Mouse (Mus musculus) forebrain, embryonic 13.5 days (tissue): Measurements from ENCODE around the gene Ubr2. TPM values are rescaled to one million over a fixed set of nuclear protein-coding genes. Genes with fewer than 3 reads are reported as not detected.

Experiments used
- ATAC-seq: fragments of 200-750 bp; cut with Nextera tagmentation; 2 replicates; pipeline ENCODE4 v1.8.0; 2017
- H3K27ac ChIP-seq: fragments of 300-500 bp; sonication (generic); 2 replicates; pipeline ENCODE4 v1.5.1; 2015; ENCODE audit warnings: inconsistent platforms, mild to moderate bottlenecking, moderate library complexity
- H3K27me3 ChIP-seq: fragments of 300-500 bp; sonication (generic); 2 replicates; pipeline ENCODE4 v1.6.1; 2015; ENCODE audit warnings: mild to moderate bottlenecking, inconsistent platforms
- H3K36me3 ChIP-seq: fragments of 300-500 bp; sonication (generic); 2 replicates; pipeline ENCODE4 v1.6.1; 2015; ENCODE audit warnings: mild to moderate bottlenecking, inconsistent platforms; ENCODE audit not compliant: poor library complexity, severe bottlenecking
- H3K4me1 ChIP-seq: fragments of 300-500 bp; sonication (generic); 2 replicates; pipeline ENCODE4 v1.6.1; 2015; ENCODE audit warnings: inconsistent platforms
- H3K4me2 ChIP-seq: fragments of 300-500 bp; sonication (generic); 2 replicates; pipeline ENCODE4 v1.6.1; 2015; ENCODE audit warnings: inconsistent platforms, mild to moderate bottlenecking, moderate library complexity
- H3K4me3 ChIP-seq: fragments of 300-500 bp; sonication (generic); 2 replicates; pipeline ENCODE4 v1.5.1; 2015; ENCODE audit warnings: mild to moderate bottlenecking, inconsistent platforms
- H3K9ac ChIP-seq: fragments of 300-500 bp; sonication (generic); 2 replicates; pipeline ENCODE4 v1.6.1; 2015; ENCODE audit warnings: mild to moderate bottlenecking, inconsistent platforms
- H3K9me3 ChIP-seq: fragments of 300-500 bp; sonication (generic); replicated peaks from 2 replicates; pipeline ENCODE4 v1.6.1; 2016; ENCODE audit warnings: inconsistent platforms
- WGBS: fragments of 180-500 bp; shearing (Covaris S2); methylation state at CpG from one replicate; pipeline ENCODE4 v1.1.7; 2015; 5-methylcytosine and 5-hydroxymethylcytosine counted together
- polyA plus RNA-seq: library from polyadenylated mRNA; unstranded; fragments of >200 nt; fragmentation: Nextera tagmentation; extraction: Ambion mirVana; gene quantifications from 2 replicates; pipeline ENCODE4 v1.2.1, GENCODE M21; 2015

The Ubr2 gene
- 11.8 and 13.7 TPM in 2 replicates for polyA plus RNA-seq

DNA sequence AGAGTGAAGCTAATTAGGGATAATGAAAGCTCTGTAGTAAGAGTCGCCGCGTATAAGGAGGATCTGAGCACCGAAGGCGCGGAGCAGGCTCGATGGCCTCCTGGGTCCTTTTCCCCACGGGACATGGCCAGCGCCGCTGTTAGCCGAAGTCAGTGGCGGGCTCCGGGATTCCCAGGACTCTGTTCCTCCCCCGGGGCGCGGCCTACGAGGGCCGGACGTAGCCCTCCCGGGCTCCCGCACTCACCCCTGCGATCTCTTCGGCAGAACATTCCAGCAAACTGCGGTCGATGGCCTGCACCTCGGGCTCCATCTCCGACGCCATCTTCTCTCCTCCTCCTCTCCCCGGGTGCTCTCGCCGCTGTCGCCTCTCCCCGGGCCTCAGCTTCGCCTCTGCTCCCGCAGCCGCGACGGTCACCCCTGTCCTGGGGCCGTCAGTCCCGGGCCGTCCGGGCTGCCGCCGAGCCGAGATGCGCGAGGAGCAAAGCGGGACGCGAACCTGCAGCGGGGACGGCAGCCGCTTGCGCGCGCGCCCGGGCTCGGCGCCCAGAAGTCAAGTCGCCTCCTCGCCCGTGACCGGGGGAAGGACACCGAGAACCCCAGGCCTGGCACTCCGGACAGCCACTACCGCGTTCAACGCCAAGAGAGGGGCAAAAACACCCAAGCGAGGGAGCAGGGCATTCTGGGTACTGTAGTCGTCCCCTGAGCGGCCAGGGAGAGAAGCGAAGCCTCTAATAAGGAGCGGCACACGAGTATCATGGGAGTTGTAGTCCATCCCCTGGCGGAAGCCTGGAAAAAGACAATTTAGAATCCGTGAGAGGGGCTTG, at the start of gene Ubr2:
Ubr2 (minus strand) TSS at position 659 of the 824 bp plus-strand sequence.
- peaks cover 18% of the 10 kb centered on the region for H3K4me1 ChIP-seq
- peak within 1 kb of the TSS; percentile 83 for H3K4me3 ChIP-seq
- peak within 1 kb of the TSS; percentile 89 for H3K9ac ChIP-seq
- H3K36me3 ChIP-seq: 0 out of 2 replicates have a peak, but pooled peaks cover 13% of the 10 kb centered on the region
- ATAC-seq: peak; percentile 97
- H3K27me3 ChIP-seq: no peaks in the 10 kb centered on the region; the same call in 1 of the 2 replicates
- peak within 1 kb of the TSS; percentile 85 for H3K4me2 ChIP-seq
- H3K27ac ChIP-seq: peak within 1 kb of the TSS; percentile 70
- no peaks in the 10 kb centered on the region for H3K9me3 ChIP-seq
- WGBS: under 1% methylated on average over 67 of the region's 77 CpGs

GRCm38 (mm10) chr17:47059836-47060360, 49.5 kb upstream of the Ubr2 start:
- Histone ChIP-seq H3K4me2 (no peak overlapping the region), H3K27me3 (no peaks in the 10 kb centered on the region), H3K4me3 (no peak overlapping the region), H3K9me3 (0 out of 2 replicates have a peak, but pooled peaks cover 3% of the 10 kb centered on the region), H3K36me3 (no peaks in the 10 kb centered on the region), H3K4me1 (no peaks in the 10 kb centered on the region), H3K9ac (no peak overlapping the region), H3K27ac (no peak overlapping the region)
- no peak for ATAC-seq
- WGBS: 79% methylated on average over 12 of the region's 12 CpGs

DNA sequence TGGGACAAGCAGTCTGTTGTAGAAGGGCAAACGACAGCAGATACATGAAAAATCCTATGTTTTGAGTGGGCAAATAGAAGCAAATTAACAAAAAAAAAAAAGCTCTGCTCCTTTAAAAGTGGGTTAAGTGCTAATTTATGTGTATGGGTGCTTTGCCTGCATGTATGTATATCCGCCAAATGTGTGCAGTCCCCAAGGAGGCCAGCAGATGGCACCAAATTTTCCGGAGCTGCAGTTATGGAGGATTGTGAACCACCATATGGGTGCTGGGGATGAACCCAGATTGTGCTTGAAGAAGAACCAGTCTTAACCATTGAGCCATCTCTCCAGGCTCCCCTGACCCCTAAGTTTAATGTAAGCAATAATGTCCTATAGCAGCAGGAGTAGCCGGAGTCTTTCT, 47.6 kb upstream of the Ubr2 start:
- whole genome bisulfite sequencing: 97% methylated on average over 4 of the region's 4 CpGs
- H3K4me2 ChIP-seq: no peak overlapping the region
- H3K27me3 ChIP-seq: no peaks in the 10 kb centered on the region
- H3K36me3 ChIP-seq: no peaks in the 10 kb centered on the region
- no peak overlapping the region for H3K9ac ChIP-seq
- no peaks in the 10 kb centered on the region for H3K4me1 ChIP-seq
- no peak overlapping the region for H3K27ac ChIP-seq
- no peak overlapping the region for H3K4me3 ChIP-seq
- ATAC-seq: no peak
- H3K9me3 ChIP-seq: 0 out of 2 replicates have a peak, but pooled peaks cover 3% of the 10 kb centered on the region

DNA sequence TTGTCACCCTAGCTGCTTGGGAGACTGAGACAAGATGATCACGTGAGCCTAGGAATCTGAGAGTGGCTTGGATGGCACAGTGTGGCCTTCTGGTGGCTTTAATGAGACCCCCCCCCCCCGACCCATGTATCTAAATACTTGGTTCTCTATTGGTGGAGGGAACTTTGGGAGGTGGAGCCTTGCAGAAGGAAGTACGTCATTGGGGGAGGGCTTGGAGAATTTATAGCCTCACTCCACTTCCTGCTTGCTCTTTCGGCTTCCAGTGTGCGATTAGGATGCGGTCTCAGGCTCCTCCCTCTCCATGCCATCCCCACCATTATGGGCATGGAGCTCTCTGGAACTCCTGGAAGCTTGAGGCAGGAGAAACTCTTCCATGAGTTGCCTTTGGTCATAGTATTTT, 46.1 kb upstream of the Ubr2 start:
- 77% methylated on average over 6 of the region's 6 CpGs for WGBS
- H3K4me2 ChIP-seq: no peak overlapping the region

DNA sequence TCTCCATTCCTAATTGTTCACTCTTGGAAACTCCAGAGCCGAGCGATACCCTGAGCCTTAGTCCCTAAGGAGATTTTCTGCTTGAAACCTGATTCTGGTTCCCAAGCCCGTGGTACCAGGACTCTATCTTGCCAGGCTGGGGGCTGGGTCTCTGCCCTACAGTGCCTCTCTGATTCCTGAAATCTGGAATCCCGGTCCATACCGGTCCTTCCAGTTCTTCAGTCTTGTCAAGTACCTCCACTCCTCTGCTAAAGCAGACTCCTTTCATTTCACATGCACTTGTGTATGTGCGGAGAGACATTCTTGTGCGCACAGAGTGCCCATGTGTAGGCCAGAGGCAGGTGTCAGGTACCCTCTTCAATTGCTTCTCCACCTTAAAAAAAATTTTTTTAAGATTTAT, 44.8 kb upstream of the Ubr2 start:
- 0 out of 2 replicates have a peak, but pooled peaks cover 3% of the 10 kb centered on the region for H3K9me3 ChIP-seq
- no peak for ATAC-seq
- WGBS: 88% methylated on average over 7 of the region's 7 CpGs

More for the DNA sequence above, 46.1 kb upstream of the Ubr2 start:
- Histone ChIP-seq H3K27me3 (no peaks in the 10 kb centered on the region), H3K4me1 (no peaks in the 10 kb centered on the region), H3K27ac (no peak overlapping the region), H3K9me3 (0 out of 2 replicates have a peak, but pooled peaks cover 3% of the 10 kb centered on the region), H3K36me3 (no peaks in the 10 kb centered on the region), H3K4me3 (no peak overlapping the region), H3K9ac (no peak overlapping the region)
- no peak for ATAC-seq

GRCm38 (mm10) chr17:47054613-47055012, 44.3 kb upstream of the Ubr2 start:
- no peak overlapping the region for H3K27ac ChIP-seq
- H3K4me2 ChIP-seq: no peak overlapping the region
- 0 out of 2 replicates have a peak, but pooled peaks cover 3% of the 10 kb centered on the region for H3K9me3 ChIP-seq
- no peak overlapping the region for H3K4me3 ChIP-seq
- no peak for ATAC-seq
- H3K9ac ChIP-seq: no peak overlapping the region
- 89% methylated on average over 11 of the region's 11 CpGs for whole genome bisulfite sequencing
- H3K27me3 ChIP-seq: no peaks in the 10 kb centered on the region
- no peaks in the 10 kb centered on the region for H3K36me3 ChIP-seq
- no peaks in the 10 kb centered on the region for H3K4me1 ChIP-seq

More for the DNA sequence above, 44.8 kb upstream of the Ubr2 start:
- Histone ChIP-seq H3K27ac (no peak overlapping the region), H3K9ac (no peak overlapping the region), H3K4me1 (no peaks in the 10 kb centered on the region), H3K27me3 (no peaks in the 10 kb centered on the region), H3K36me3 (no peaks in the 10 kb centered on the region), H3K4me3 (no peak overlapping the region), H3K4me2 (no peak overlapping the region)

DNA sequence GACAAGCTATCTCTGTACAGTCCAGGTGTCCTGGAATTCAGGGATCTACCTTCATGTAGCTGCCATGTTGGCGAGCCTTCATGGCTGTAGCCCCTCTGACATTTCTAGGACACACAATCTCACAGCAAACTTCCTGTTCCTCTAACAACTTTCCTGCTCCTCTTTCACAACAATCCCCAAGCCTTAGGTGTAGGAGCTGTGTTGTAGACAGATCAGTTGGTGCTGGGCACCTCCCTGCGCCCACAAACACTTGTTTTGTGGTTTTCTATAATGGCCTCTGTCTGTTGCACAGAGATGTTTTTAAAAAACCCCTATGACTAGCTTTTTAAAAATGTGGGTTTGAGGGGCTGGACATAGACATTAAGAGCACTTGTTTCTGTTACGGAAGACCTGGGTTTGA, 40.3 kb upstream of the Ubr2 start:
- Histone ChIP-seq H3K4me2 (no peak overlapping the region), H3K27ac (no peak overlapping the region), H3K4me1 (no peaks in the 10 kb centered on the region), H3K36me3 (no peaks in the 10 kb centered on the region), H3K9me3 (no peaks in the 10 kb centered on the region), H3K9ac (no peak overlapping the region), H3K27me3 (no peaks in the 10 kb centered on the region), H3K4me3 (no peak overlapping the region)
- ATAC-seq: no peak
- WGBS: 93% methylated on average over 3 of the region's 3 CpGs

DNA sequence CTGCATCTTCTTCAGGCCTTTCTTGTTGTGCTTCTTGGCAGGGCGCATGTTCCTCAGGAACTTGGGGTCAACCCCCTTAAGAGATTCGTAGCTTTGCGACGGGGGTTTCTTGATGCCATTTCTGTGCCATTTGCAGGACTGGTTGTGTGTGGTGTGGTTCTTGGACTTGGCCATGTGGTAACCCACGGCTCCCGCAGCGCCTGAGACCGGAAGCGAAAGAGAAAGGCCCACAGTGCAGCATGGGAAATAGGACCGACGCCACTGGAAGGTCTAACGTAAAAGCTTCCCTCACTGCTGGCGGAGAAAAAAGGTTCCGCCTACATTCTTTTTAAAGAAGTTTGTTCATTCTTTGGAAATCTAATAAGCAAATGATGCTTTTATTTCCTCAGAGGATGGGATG, 32.5 kb upstream of the Ubr2 start:
- Histone ChIP-seq H3K9ac (no peak overlapping the region), H3K36me3 (no peaks in the 10 kb centered on the region), H3K4me2 (no peak overlapping the region), H3K27me3 (peaks cover 2% of the 10 kb centered on the region; the same call in 1 of the 2 replicates), H3K4me3 (no peak overlapping the region), H3K27ac (no peak overlapping the region), H3K9me3 (no peaks in the 10 kb centered on the region), H3K4me1 (0 out of 2 replicates have a peak, but pooled peaks cover 4% of the 10 kb centered on the region)
- WGBS: 94% methylated on average over 14 of the region's 14 CpGs
- ATAC-seq: no peak

DNA sequence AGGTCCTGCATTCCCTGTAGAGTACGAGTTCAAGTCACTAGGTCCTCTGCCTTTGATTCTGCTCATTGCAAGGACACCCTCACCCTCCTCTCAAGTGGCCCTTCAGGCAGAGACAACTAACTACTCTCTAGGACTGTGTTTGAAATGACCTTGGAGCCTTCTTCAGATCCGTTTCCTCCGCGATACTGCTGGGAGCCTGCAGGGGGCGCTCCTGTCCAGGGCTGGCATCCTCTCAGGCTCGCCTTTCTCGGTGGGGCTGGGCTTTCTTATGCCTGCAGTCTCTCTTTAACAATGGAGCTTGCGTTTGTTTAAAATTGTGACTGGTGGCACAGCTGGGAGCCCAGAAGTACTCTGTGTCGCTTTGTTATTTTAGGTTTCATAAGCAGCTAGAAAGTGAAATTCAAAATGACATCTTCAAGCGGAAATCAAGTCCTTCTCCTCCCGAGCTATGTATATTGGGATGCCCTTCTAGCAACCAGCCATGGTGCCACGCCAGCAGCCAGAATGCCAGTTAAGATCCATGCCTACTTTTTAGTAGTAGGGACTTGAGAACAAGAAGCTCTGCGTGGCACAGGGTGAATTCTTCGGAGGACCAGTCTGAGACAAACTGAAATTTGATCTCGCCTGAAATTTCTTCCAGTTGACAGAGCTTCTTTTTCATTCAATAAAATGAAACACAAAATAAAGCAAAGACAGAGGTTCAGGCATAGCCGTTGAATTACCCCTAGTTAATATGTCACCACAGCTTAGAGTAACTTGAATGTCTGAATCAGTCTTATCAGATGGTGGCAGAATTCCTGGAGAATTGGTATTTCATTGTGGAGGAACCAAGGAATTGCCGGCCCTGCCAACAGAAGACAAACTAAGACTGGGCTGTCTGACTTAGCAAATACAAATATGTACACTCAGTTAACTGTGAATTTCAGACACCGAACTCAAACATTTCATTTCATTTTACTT, 28.8 kb upstream of the Ubr2 start:
- Histone ChIP-seq H3K4me1 (0 out of 2 replicates have a peak, but pooled peaks cover 4% of the 10 kb centered on the region), H3K27ac (no peak overlapping the region), H3K4me2 (peak overlapping the region; percentile 53), H3K36me3 (no peaks in the 10 kb centered on the region), H3K9ac (peak overlapping the region; percentile 50; the same call in 1 of the 2 replicates), H3K9me3 (no peaks in the 10 kb centered on the region), H3K27me3 (peaks cover 4% of the 10 kb centered on the region; the same call in 1 of the 2 replicates), H3K4me3 (peak overlapping the region; percentile 22)
- 19% methylated on average over 18 of the region's 18 CpGs for WGBS
- peak; percentile 76 for ATAC-seq

DNA sequence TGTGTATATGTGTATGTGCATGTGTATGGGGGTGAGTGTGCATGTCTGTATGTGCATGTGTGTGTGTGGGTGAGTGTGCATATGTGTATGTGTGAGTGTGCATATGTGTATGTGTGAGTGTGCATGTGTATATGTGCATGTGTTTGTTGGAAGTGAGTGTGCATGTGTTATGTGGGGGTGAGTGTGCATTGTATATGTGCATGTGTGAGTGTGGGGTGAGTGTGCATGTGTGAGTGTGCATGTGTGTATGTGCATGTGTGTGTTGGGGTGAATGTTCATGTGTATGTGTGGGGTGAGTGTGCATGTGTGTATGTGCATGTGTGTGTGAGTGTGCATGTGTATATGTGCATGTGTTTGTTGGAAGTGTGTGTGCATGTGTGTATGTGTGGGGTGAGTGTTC, 24.2 kb upstream of the Ubr2 start:
- H3K27me3 ChIP-seq: peaks cover 4% of the 10 kb centered on the region; the same call in 1 of the 2 replicates

GRCm38 (mm10) chr17:47033643-47034042, 23.3 kb upstream of the Ubr2 start:
- no peak overlapping the region for H3K4me2 ChIP-seq
- no peak overlapping the region for H3K4me3 ChIP-seq
- no peaks in the 10 kb centered on the region for H3K4me1 ChIP-seq
- WGBS: 1% methylated on average over 4 of the region's 4 CpGs
- H3K27ac ChIP-seq: no peak overlapping the region
- no peaks in the 10 kb centered on the region for H3K36me3 ChIP-seq
- no peak for ATAC-seq
- H3K9me3 ChIP-seq: no peaks in the 10 kb centered on the region
- H3K27me3 ChIP-seq: peaks cover 4% of the 10 kb centered on the region; the same call in 1 of the 2 replicates
- no peak overlapping the region for H3K9ac ChIP-seq

More for the DNA sequence above, 24.2 kb upstream of the Ubr2 start:
- no peak for ATAC-seq
- H3K27ac ChIP-seq: no peak overlapping the region
- no peaks in the 10 kb centered on the region for H3K9me3 ChIP-seq
- H3K4me2 ChIP-seq: no peak overlapping the region
- no peaks in the 10 kb centered on the region for H3K36me3 ChIP-seq
- H3K4me1 ChIP-seq: 0 out of 2 replicates have a peak, but pooled peaks cover 4% of the 10 kb centered on the region
- no peak overlapping the region for H3K9ac ChIP-seq
- no peak overlapping the region for H3K4me3 ChIP-seq
